ENCODE assay signal across 28 mouse cellular contexts in the genomic region with DNA sequence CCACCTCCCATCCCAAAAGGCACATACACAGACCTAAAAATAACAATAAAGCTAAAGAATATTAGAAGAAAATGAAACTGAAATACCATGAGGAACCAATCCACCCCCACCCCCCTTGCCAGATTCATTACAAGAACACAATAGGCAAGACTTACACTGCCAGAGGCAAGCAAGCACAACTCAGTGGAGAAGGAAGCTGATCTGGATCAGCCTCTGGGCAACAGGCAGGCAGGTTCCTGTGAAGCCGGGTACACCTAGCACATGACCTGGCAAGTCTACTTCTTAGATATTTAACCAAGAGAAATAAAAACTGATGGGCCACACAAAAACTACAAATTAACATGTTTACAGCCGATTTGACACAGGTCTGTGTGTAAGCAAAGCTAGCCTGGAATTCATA. TPM values are rescaled to one million over a fixed set of nuclear protein-coding genes. Genes with fewer than 3 reads are reported as not detected.
"Had no signal": no experiment of that assay in that cellular context is flagged by ENCODE, and none has a peak within 500 bp of the region (broad histone marks: within the 10 kb centered on the region; RNA-seq: fewer than 3 reads in every experiment).

No protein-coding gene starts in this region.

- ATAC-seq: hindbrain, postnatal 0 days; intestine, embryonic 16.5 days had no signal

- DNase-seq: gastrocnemius, adult 2 months; gastrocnemius, postnatal 10 days; gastrocnemius, postnatal 25 days; heart, adult 11 months; heart, adult 2 months; heart, postnatal 14 days; heart, postnatal 36 days; kidney, adult 11 months; kidney, adult 9 months; kidney, postnatal 14 days; kidney, postnatal 36 days; layer of hippocampus, adult 9-11 months; layer of hippocampus, postnatal 36 days; liver; liver, embryonic 13.5 days had no signal

- H3K4me1 ChIP-seq: heart, embryonic 13.5 days; heart, embryonic 15.5 days; hindbrain, embryonic 13.5 days; hindbrain, embryonic 15.5 days; kidney, embryonic 15.5 days; limb, embryonic 10.5 days; limb, embryonic 12.5 days; liver, embryonic 13.5 days; liver, embryonic 15.5 days had no signal

- H3K27ac ChIP-seq: gastrocnemius, adult 2 months; heart, adult 2 months; heart, embryonic 13.5 days; heart, embryonic 15.5 days; hindbrain, embryonic 13.5 days; hindbrain, embryonic 15.5 days; hindbrain, postnatal 0 days; kidney, embryonic 15.5 days; kidney, postnatal 0 days; limb, embryonic 10.5 days; limb, embryonic 12.5 days; liver, embryonic 13.5 days; liver, embryonic 15.5 days had no signal

- H3K9me3 ChIP-seq: heart, embryonic 13.5 days; heart, embryonic 15.5 days; hindbrain, embryonic 13.5 days; hindbrain, embryonic 15.5 days; kidney, embryonic 15.5 days; limb, embryonic 10.5 days; limb, embryonic 12.5 days; liver, embryonic 13.5 days; liver, embryonic 15.5 days had no signal

- H3K4me3 ChIP-seq: gastrocnemius, adult 2 months; heart, adult 2 months; heart, embryonic 13.5 days; heart, embryonic 15.5 days; hindbrain, embryonic 13.5 days; hindbrain, embryonic 15.5 days; kidney, embryonic 15.5 days; limb, embryonic 10.5 days; limb, embryonic 12.5 days; liver, embryonic 13.5 days; liver, embryonic 15.5 days had no signal

- H3K4me2 ChIP-seq: heart, embryonic 11.5 days; heart, embryonic 13.5 days; heart, embryonic 15.5 days; hindbrain, embryonic 13.5 days; hindbrain, embryonic 15.5 days; kidney, embryonic 15.5 days; limb, embryonic 12.5 days; liver, embryonic 11.5 days; liver, embryonic 13.5 days; liver, embryonic 15.5 days had no signal

- H3K9ac ChIP-seq: heart, embryonic 13.5 days; heart, embryonic 15.5 days; hindbrain, embryonic 13.5 days; hindbrain, embryonic 15.5 days; kidney, embryonic 15.5 days; limb, embryonic 12.5 days; liver, embryonic 13.5 days; liver, embryonic 15.5 days had no signal

- H3K27me3 ChIP-seq: heart, embryonic 13.5 days; heart, embryonic 15.5 days; hindbrain, embryonic 13.5 days; hindbrain, embryonic 15.5 days; kidney, embryonic 15.5 days; limb, embryonic 12.5 days; liver, embryonic 13.5 days; liver, embryonic 15.5 days had no signal

RNA-seq across cellular contexts. Expression of gene Pitpnm3, which starts 27.6 kb away (rescaled TPM):
- polyA plus RNA-seq: liver, embryonic 15.5 days had no signal

RNA-seq across cellular contexts. Expression of gene Gm43951, which starts 43.4 kb away (rescaled TPM):
- polyA plus RNA-seq: heart, embryonic 11.5 days; liver, embryonic 11.5 days; liver, embryonic 13.5 days; liver, embryonic 15.5 days had no signal
